Mouse (Mus musculus) spleen, postnatal 10 days (tissue): Measurements from ENCODE around the gene Ercc2.
A peak's percentile ranks its signal among the peaks of the same experiment; 100 is the strongest.

Source experiments
- DNase-seq, 2 experiments: peaks; one replicate each; pipeline ENCODE4 v3.0.0; 2021 to 2022; ENCODE audit warnings: low spot score in 2 of 2

The Ercc2 gene

DNA sequence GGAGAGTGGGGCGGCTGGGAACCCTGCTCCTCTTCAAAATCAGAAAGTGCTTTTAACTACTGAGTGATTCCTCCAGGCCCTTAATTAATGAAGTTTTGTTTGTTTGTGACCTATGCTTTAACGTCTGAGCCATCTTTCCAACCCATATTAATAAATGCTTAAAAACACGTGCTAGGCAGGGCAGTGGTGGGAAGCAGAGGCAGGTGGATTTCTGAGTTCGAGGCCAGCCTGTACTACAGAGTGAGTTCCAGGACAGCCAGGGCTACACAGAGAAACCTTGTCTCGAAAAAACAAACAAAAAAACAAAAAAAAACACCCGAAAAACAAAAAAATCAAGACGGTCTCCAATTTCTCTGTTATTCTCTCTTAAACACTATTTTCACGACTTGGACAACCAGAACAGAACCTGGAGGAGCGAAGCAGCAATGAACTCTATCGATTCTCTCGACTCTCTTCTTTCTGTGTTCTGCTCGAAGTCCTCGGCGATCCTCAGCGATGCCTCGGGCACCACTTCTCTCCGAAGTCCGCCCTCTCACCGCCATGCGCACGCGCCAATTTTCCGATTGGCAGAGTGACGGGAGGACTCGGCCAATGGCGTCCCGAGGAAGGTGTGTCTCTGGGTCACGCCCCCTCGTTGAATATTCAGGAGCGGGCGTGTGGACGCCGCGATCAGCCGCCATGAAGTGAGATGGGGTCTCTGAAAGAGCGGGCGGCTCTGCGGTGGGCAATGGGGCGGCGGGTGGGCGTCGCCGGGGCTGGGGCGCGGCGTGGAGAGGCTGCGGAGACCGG lies at the start of gene Ercc2:
Gene Ercc2 (plus strand): TSS at position 634 of the 789 bp plus-strand sequence.
- DNase-seq, result peak; percentile 96 to 99

DNA sequence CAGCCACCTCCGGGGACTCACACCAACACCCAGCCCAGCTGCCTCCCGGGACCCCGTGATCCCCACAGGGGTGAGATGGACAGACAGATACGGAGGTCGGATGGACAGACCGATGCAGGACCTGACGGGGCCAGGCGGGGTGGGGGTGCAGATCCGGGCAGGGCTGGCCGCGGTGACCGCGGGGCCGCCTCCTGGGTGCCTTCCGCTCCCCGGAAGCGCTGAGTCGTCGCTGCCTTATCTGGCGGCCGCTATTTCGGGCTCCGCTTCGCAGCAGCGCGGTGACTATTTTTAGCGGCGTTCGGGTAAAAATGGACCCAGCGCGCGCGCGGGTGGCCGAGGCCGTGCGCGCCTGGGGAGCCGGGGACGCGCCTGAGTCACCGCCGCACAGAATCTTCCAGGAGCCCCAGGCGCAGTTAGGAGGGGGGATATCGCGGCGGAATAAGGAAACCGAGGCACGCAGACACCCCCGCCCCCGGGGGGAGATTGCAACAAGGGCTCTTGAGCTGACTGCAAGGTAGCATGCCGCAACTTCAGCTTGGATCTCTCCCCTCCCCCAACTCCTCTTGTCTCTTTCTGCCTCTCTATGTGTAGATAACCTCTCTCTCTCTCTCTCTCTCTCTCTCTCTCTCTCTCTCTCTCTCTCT lies 49.0 kb upstream of the Ercc2 start:
- peak; percentile 43 to 76 for DNase-seq

DNA sequence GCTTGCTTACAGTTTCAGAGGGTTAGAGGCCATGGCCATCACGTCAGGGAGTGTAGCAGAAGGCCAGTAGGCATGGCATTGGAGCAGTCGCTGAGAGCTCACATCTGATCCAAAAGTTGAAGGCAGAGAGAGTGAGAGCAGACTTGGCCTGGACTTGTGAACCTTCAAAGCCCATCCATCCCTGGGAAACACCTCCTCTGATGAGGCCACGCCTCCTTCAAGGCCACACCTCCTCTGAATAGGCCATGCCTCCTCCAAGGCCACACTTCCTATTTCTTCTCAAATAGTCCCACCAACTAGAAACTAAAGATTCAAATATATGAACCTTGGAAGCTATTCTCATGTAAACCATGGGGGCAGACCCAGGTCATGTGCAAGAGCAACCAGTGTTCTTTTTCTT lies 46.2 kb upstream of the Ercc2 start:
- peak in 1 of 2 experiments; percentile 48 for DNase-seq

DNA sequence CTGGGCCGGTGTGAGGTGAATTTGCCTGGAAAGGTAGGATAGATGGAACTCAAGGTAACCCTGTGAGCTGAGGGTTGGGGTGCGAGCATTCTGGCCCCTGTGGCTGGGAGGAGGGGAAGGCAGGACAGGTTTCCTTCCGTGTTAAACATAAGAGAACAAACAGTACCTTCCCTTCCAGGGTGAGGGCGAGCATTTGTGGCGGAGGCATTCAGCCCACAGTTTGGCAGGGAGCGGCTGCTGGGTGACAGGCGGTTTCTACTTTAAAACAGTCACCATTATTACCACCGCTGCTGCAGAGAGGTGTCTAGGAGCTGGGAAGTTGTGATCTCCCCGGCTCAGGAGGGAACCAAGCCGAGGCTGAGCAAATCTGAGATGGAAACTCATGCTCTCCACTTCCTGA lies 44.7 kb upstream of the Ercc2 start:
- DNase-seq, result no peak

DNA sequence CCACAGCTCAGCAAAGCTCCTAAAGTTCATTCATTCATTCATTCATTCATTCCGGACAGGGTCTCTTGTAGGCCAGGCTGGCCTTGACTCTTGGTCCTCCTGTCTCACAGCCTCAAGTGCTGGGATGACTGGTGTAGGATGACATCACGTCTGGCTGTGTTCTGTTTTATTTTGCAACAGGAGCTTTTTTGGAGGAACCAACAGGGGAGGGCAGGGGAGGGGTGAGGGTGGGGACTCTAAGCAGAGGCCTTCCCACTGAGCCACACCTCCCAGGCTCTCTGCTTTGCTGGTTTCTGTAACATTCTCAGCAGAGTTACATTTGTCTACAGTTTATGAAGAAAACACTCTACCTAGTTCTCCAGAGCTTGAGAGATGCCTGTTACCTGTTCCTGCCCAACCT lies 43.8 kb upstream of the Ercc2 start:
- DNase-seq, result no peak

DNA sequence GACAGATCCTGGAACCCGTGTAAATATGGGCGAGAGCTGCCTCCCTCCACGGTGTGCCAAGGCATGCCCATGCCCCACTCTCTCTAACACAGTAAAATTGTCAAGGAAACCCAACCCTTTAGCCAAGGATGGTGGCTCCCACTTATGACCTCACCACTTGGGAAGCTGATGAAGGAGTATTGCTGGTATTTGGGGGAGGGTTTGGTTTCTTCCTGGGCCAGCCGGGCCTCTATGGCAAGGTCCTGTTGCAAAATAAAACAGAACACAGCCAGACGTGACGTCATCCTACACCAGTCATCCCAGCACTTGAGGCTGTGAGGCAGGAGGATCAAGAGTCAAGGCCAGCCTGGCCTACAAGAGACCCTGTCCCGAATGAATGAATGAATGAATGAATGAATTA lies 43.2 kb upstream of the Ercc2 start:
- DNase-seq, result no peak

DNA sequence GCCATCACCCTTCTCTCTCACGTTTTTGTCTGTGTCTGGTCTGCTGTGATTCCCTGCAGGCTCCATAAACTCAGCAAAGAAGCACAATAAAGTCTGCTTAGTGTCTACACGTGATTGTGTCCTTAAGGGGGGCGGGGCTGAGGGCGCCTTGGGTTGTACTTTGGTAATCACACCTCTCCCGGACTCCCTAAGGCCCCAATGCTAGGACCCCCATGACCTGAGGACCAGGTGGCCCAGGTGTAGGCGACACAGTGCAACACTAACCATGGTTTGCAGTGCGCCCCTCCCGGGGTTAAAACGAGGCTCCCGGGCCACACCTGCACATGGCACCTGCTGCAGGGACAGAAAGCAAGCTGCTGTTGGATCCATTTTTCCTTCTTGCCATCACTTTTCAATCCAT lies 40.6 kb upstream of the Ercc2 start:
- no peak for DNase-seq

DNA sequence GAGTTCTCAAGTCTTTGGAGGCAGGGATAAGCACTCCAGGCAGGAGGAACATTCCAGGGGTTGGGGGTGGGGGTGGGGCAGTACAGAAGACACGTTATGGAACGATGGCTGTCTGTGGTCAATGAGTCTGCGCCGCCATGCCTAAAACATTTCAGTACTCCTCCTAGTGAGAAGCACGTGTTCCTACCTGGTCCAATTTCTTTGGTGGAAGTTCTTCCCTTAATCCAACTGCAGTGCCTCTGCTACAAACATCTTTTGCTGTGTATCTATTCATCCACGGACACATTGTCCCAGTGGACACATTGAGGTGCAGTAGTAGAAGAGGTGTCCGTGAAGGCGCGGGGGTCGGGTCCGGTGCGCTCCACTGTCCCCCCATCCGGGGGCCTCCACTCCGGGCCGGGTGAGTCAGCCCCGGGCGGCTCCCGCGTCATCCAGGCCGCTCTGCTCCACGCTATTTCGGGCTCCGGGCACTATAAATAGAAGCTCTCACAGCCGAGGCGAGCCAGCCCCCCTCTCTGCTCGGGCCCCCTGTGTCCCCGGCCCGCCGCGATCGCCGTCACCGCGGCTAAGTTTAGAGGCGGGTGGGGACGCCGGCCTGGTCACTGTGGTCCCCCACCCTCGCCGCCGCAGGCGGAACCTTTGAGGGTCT lies 39.9 kb upstream of the Ercc2 start:
- DNase-seq, result no peak

DNA sequence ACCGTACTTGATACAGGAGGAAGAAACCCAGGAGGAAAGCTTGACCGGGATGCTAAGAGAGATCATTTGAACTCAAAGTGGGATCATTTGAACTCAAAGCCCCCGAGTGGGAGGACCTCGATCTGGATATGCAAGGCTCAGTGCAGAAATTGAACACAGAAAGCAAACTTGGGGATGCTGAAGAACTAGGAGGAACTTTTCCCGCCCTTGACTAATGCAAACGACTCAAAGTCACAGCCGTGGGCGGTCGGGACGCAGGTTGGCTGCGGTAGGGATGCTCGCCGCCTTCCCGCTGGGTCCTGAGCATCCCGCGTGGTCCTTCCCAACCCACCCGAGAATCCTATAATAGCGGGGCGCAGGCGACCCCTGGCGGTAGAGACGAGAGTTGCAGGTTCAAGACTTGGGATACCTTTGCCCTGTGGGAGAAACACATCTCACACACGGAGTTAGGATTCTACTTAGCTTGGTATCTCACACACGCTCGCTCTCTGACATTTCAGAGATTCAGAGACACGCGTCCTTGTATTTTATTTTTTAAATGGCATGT lies 39.3 kb upstream of the Ercc2 start:
- DNase-seq, result peak; percentile 80 to 82

DNA sequence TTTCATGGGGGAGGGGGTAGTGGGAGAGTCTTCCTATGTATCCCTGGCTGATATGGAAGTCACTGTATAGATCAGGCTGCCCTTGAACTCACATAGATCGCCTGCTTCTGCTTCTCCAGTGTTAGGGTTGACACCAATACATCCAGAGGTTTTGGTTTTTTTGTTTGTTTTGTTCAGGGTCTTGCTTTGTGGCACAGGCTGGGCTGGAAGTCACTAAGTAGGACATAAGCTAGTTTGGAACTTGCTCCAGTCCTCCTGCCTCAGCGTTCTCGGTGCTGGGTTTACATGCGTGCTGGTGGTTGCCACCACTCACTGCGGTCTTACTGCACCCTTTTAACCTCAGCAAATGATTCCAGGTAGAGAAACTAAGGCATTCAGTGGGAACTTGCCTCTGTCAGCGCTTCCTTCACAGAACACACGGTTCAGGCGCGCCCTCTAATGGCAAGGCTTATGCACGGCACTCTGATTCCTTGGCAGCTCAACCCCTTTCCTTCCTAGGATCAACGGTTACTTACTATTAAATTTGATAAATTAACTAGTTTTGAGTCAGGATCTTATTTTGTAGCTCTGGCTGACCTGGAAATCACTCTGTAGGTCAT lies 38.5 kb upstream of the Ercc2 start:
- DNase-seq, result peak; percentile 66 to 84

DNA sequence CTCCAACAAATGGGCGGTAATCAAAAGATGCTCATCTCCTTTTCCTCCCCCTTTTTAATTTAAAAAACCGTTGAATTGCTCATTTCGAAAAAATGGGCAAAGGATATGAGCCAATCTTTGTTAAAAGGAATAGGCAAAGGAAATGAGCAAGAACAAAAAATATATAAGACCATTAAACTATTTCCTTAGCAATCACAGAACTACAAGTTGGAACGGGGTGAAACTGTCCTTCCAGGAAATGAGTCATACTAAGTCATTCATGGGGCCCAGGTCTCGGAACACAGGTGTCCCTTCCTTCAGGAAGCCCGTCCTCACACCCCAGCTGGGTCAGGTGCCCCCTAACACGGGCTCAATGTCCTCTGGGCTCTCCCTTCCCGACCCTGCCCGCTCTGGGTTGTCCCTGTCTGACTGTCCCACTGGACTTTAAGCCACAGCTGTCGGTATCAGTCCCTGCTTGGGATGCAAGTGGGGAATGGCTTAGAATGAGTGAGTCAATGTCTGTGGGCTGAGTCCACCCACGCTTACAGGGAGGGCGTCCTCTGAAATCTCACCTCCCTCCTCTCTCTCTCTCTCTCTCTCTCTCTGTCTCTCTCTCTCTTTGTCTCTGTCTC lies 37.5 kb upstream of the Ercc2 start, which contains the start of gene Ercc1:
Gene Ercc1 (plus strand): TSS at position 542 of the 611 bp plus-strand sequence.
- DNase-seq, result peak in 1 of 2 experiments; percentile 21

DNA sequence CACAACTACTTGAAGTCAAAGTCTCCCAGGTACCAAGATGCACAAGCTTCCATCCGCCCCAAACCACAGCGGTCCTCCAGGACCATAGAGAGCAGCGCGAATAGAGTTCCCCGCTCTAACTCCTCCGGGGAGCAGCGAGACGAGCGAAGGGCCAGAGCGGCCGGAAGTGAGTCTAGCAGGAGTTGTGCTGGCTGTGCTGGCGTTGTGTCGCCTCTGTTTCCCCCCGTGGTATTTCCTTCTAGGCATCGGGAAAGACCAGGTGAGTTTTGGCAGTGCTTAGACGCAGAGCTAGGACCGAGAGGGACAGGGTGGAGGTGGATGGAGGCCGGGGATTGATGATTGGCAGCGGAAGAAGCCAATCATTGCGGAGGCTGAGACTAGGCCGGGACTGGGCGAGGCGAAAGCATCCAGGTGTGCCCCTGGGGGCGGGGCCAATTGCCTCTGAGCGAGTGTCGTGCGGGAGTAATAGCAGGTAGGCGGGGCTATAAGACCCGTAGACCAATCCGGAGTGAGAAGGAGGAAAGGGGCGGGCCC lies 36.8 kb upstream of the Ercc2 start:
- DNase-seq, result peak; percentile 90 to 98

DNA sequence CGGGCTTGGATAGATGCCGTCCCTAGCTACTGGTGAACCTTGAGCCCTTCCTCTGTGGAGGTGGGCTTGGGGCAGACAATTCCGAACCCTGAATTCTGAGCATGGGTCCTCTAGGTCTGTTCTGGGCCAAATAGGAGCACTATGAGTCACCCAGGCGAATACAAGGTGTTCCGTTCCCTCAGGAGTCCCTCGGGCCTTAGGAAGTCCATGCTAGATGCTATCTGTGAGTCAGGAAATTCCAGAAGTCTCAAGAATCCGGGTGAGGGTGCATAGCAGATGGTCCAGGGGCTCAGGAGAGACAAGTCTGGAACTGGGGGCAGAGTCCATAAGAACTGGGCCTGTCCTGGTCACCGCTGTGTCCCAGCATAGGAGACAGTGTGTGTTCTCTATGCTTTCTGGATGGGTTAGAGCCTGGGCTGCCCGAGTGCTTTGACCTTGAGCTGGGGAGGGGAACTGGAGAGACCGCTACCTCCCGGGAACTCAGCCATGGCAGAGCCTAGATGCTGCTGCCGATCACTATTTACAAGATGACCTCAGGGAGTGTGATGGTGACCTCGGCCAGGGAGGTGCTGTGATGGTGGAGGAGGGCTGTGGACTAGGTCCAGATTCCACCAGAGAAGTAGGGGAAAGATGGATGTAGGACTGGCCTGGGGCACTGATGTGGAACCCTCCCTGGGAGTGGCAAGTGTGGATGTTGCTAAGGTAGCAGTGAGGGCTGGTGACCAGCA lies 32.5 kb upstream of the Ercc2 start:
- no peak for DNase-seq

DNA sequence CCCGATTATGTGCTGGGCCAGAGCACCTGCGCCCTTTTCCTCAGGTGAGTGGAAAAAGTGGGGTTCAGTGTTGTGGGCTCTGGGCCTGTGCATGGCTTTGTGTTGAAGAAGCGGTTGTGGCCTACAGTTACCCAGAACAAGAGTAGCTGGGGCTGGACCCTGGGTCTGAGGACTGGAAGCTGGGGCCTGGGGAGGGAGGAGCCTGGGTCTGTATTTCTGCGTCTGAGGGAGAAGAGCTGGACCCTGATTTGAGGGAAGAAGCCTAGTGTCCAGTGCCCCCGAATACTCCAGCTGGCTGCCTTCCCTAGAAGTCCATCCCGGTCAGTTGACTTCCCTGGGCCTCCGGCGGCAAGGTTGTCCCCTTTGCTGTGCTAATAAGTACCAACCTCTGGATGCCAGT lies 31.6 kb upstream of the Ercc2 start:
- no peak for DNase-seq

DNA sequence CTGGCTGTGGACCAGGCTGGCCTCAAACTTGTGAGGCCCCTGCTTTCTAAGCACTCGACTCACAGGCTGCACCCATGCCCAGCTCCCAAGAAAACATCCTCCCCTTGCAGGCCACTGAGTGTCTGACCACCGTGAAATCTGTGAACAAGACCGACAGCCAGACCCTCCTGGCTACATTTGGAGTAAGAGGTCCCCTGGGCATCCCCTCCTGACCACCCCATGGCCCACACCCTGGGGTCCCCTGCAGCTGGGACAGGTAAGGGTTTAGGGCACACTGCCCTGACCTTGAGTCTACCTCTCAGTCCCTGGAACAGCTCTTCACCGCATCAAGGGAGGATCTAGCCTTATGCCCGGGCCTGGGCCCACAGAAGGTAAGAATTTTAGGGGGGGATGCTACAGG lies 26.8 kb upstream of the Ercc2 start:
- no peak for DNase-seq

DNA sequence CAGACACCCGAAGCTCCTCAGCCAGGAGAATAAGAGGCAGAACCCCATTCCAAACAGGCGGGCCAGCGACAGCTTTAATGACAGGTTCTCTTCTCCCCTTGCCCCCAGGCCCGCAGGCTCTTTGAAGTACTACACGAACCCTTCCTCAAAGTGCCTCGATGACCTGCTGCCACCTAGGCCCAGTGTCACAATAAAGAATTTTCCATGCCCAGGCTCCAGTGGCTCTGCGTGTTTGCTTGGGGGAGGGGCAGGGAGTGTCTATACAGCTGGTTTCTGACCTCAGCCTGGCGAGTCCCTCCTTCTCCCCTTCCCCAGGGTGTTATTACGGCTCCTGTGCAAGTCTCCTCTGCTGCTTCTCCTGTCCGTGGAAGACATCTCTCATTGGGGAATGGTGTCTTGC lies 25.5 kb upstream of the Ercc2 start:
- DNase-seq, result no peak

DNA sequence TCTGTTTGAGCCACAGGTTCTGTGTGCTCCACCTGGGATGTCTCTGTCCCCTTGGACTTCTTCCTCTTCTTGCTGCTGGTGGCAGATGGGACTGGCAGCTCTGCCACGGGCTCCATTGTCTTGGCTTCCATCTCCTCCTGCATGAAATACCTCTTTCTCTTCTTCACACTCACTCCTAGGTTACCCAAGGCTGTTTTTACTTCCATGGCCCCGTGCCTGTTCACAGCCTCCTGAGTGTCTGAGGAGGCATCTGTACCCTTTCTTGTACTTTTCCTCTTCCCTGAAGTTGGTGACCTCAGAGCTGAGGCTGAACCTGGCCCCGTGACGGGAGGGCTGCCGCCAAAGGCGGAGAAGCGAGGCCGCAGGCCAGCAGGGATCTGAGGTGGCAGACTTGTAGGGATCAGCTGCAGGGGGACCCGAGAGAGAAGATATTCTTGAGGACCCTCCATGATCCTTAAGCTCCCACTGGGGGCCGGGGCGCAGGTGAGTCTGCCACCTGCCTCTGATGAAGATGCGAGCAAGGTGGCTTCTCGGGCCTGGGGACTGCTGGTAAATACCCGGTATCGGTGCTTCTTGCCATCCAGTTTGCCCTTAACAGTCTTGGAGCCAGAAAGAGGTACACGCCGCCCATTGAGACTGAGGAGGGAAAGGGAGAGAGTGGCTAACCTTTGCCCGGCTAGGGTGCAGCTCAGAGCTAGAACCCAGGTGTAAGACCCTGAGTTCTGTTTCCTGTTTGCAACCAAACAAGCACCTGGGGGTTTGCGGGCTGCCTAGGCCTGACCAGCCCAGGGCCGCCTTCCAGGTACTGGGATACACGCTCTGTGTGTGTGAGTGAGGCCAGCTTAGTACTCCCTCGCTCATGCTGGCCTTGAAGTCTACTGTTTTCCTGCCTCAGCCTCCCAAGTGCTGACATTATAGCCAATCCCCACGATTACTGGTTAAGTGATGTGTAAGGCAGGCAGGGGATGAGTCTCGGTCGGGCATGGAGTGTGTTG lies 24.1 kb upstream of the Ercc2 start:
- DNase-seq, result peak in 1 of 2 experiments; percentile 15

DNA sequence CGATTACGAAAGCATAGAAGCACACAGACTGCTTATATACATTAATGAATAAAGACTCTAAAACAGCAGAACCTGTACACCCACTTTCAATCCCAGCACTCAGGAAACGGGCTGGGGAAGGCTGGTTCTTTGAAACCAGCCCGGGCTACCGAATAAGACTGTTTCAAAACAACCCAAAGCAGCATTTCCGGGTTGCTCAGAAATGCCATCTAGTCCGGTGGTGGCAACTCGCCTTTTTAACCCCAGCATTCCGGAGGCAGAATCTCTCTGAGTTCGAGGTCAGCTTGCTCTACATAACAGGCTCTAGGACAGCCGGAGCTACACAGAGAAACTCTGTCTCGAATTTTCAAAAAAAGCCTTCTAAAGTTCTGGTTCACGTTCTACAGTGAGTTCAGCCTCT lies 23.2 kb upstream of the Ercc2 start:
- DNase-seq, result peak in 1 of 2 experiments; percentile 23

DNA sequence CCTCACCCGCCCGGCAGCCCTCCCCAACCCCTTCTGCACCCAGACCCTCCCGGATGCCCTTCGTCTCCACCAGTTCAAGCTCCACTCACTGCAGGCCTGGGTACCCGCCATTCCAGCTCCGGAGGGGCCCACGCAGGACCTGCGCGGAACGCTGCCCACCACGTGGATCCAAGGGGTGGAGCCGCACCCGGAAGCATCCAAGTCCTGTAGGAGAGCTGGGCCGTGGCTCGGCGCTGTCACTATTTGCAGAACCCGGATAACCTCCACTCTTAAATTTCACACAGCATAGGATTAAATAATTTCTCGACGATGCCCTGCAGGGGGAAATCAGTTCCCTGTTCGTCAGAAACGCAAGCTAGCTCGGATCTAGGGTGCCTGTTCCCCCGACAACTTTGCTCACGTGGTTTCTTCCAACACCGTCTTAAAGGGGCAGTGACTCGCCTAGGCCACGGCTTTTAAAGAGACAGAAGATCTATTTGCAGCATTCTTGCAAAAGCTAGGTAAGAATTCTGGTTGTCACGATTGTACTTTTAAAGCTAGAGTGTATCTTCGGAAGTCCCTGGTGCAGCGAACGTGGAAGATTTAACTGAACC lies 22.4 kb upstream of the Ercc2 start, which contains the start of the genes Cd3eap and Ppp1r13l:
Gene Cd3eap (minus strand): TSS at position 185 of the 593 bp plus-strand sequence.
Gene Ppp1r13l (plus strand): TSS at position 451 of the 593 bp plus-strand sequence.
- DNase-seq, result peak; percentile 78 to 87
